Mouse (Mus musculus) cortical plate, adult 2 months (tissue): ENCODE measurements at regions not wholly inside any gene's neighbourhood (a gene's known extent, or its start where the extent isn't known, plus 50 kb on each side); places are given as distances from the start of the nearest gene placed in this dataset.

ENCODE experiments used
- CTCF ChIP-seq: fragments of 200-500 bp; IDR thresholded peaks from 2 replicates; pipeline ENCODE4 v1.5.1; 2011; ENCODE audit warnings: mild to moderate bottlenecking, control low read depth, low read length; ENCODE audit not compliant: insufficient read depth; ENCODE audit errors: extremely low read depth
- POLR2A ChIP-seq: fragments of 200-500 bp; IDR thresholded peaks from 2 replicates; pipeline ENCODE4 v1.6.1; 2011; ENCODE audit warnings: mild to moderate bottlenecking, low read length, control low read depth; ENCODE audit not compliant: insufficient read depth; ENCODE audit errors: extremely low read depth

DNA sequence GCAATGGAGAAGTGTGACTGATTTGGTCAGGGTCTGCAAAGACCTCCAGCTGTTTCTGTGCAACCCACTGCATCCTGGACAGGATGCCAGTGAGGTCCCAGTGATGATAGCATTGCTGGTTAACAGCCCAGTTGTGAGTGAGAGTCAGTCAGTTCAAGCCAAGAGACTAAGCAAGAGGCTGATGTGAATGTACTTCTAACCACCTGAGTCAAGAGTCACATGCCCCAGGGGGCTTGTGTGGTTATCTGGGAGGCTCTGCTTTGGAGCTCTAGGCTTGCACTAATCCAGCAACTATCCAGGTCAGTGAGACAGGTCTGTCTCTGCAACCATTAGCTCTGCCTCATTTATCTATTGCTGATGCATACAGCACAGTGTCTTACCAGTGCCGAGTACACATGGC lies 55.5 kb upstream of the Irf2bp2 start:
- TF ChIP-seq CTCF, result no peak
- no peak for TF ChIP-seq POLR2A
